Mouse (Mus musculus) frontal cortex, postnatal 25 days (tissue): Measurements from ENCODE around the gene Sh3bgrl2.

Experiments used
- DNase-seq, 2 experiments: peaks; one replicate each; pipeline ENCODE4 v3.0.0; 2022; ENCODE audit warnings: low spot score in 2 of 2

Sh3bgrl2 gene

GRCm38 (mm10) chr9:83681661-83682655, 133.8 kb downstream of the Sh3bgrl2 start:
- no peak for DNase-seq

- DNase-seq, result no peak
Observed at GRCm38 (mm10) chr9:83686511-83687100, 138.5 kb downstream of the Sh3bgrl2 start.

- DNase-seq, result no peak
Observed at GRCm38 (mm10) chr9:83687904-83688303, 139.8 kb downstream of the Sh3bgrl2 start.
